Mouse (Mus musculus): Measurements from ENCODE around the gene Irgc1.

Gene Irgc1

GRCm38 (mm10) chr7:24437981-24438380 lies 14.1 kb downstream of the Irgc1 start:
- WGBS: 25% methylated on average over 10 of the region's 10 CpGs

DNA sequence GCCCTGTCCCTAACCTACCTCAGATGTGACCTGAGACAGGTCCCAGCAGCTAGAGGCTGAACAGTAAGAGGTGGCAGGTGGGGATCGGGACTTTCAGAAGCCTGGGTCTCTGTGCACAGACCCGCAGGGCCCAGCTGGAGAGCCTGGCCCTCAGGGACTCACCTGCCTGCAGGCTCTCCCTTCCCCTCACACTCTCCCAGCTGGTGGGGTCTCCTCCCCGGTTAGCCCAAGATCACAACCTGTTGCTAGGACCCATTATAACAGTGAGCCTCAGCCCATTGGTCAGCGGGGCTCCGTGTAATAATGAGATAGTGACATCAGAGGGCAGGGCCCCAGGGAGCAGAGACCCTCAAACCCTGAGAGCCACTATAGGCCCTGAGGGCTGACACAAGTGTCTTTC lies 16.8 kb downstream of the Irgc1 start:
- WGBS: 89% methylated on average over 5 of the region's 5 CpGs

- WGBS: 52% methylated on average over 11 of the region's 11 CpGs
These were observed 20.4 kb downstream of the Irgc1 start for GRCm38 (mm10) chr7:24431713-24432112.

DNA sequence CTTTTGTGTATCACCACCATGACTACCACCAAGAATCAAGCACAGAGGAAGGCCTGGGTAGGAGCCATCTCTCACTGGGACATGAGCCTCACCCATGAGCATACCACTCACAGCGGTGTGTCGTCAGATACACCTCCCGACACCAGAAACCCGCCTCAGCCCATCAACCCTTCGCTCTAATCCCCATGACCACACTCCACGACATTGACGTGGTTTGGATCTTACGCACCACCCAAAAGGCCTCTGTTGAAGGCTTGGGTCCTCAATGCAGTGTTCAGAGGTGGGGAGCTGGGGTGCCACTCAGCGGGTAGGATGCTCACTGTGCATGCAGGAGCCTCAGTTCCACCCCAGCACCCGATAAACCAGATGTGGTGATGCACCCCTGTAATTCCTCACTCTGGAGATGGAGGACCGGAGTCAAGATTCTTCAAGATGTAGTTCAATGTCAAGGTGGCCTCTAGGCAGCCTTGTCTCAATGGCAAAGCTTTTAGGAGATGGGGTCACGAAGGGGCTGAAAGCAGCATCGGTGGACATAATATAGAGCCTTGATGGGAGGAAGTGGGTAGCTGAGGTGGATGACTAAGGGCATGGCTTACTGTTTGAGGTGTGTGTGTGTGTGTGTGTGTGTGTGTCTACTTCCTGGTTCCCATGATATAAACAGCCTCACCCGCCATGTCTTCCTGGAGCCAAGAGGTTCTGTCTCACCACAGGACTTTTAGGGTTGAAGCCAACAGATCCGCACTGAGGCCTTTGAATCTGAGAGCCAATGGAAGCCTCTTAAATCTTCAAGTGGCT lies 21.3 kb downstream of the Irgc1 start:
- 95% methylated on average over 15 of the region's 15 CpGs for WGBS

DNA sequence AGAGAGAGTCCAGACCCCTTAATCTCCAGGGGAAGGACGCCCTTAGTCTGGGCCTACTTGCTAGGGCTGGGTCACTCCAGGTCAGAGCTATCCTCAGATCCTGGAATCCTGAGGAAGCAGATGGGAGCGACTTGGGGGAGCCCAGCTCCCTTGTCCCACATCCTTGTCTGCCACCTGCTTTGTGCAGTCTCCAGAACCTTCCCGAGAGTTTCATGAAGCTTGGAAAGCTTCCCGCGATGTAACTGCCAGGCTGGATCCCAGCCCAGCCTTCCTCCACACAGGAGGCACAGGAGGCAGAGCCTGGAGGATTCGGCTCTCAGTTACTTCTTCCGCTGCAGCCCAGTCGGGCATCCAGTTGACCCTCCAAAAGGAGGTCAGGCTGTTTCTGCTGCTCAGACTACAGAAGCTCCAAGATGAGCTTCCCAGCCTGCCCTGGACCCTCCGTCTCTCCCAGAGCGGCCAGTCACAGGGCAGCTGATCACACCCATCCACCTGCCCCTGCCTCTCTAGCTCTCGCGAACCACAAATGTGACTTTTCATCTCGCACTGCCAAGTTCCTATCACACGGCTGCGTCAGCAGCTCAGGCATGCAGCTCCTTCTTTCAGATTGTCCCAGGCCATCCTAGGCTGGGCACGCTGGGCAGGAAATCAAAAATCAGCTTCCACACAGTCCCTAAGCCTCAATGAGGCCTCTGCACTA lies 22.5 kb downstream of the Irgc1 start:
- WGBS: 20% methylated on average over 16 of the region's 16 CpGs

DNA sequence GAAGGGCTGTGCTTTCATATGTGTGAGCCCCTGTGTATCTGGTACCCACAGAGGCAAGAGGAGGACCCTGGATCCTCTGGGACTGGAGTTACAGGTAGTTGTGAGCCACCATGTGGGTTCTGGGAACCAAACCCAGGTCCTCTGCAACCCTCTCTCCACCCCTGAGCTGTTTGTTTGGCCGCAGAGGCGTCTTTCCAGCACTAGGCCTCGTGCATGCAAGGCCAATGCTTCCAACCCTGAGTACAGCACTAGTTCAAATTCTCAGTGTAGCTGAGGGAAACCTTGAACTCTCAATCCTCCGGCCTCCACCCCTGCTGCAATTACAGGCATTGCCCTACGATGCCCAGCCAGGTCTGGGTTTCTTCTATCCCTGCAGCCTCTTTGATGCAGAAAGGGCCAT lies 23.4 kb downstream of the Irgc1 start:
- 93% methylated on average over 5 of the region's 5 CpGs for WGBS

DNA sequence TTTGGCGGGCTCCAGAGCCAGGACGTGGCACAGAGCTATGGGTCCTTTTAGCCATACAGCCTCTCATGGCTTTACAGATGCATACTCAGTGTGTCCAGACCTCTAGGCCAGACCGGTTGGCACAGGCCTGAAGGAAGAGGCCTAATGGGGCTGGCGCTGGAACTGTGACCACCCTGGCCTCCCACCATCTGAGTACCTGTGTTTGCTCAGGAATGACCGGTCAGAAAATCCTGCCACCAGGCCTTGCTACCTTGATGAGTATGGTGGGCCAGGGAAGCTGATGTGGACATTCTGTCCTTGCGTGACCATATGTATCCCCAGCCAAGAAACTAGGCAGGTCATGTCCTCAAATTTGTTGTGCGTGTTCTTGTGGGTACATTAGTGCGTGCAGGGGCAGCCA lies 24.9 kb downstream of the Irgc1 start:
- WGBS: 98% methylated on average over 8 of the region's 8 CpGs

DNA sequence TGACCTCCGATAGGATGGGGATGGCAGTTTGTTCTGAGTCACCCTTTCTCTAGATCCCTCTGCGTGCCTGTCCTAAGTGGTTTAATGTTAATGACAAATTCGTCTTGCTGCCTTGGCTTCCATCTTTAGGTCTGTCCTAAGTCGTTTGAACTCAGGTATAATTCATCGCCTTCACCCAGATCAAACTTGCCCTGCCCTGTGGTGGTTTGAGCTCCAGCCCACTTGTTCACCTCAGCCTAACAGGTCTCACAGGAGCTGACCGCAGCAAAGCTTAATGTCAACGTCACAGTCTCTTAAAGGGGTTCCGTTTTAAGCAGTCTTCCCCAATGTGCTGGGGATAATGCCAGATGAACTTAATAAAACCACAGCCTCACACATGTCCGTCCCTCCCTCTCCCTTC lies 26.2 kb downstream of the Irgc1 start:
- WGBS: 90% methylated on average over 9 of the region's 9 CpGs

GRCm38 (mm10) chr7:24423956-24424732 lies 28.0 kb downstream of the Irgc1 start:
- WGBS: 67% methylated on average over 12 of the region's 12 CpGs

DNA sequence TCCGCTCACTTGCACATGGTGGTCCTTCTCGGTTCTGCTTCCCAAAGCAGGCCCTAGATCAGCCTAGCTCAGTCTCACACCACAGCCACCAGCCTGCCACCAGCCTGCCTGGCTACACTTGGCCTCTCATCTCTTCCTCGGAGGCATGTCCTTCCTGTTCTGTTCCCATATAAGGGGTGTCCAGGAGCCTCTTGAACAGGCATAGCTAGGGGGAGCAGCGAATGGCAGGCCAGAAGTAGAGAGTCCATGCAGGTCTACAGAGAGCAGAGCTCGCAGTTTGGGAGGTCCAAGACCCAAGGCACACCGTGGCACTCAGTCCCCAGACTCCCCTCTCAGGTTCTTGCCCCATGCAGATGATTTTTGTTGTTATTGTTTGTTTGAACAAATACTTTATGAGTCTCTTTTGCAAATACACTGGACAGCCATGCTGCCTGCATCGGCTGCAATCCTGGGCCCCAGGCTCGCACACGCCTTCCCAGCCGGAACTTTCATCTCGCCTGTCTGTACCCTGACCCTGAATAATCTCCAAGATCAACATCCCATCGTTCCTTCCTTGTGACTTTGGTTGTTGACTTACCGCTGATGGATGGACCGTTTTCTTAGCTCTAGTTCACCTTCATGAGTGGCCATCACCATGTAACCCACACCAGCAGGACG lies 28.9 kb downstream of the Irgc1 start:
- WGBS: 91% methylated on average over 15 of the region's 15 CpGs

- 75% methylated on average over 8 of the region's 8 CpGs for WGBS
These were observed 29.8 kb downstream of the Irgc1 start for GRCm38 (mm10) chr7:24422251-24422650.

DNA sequence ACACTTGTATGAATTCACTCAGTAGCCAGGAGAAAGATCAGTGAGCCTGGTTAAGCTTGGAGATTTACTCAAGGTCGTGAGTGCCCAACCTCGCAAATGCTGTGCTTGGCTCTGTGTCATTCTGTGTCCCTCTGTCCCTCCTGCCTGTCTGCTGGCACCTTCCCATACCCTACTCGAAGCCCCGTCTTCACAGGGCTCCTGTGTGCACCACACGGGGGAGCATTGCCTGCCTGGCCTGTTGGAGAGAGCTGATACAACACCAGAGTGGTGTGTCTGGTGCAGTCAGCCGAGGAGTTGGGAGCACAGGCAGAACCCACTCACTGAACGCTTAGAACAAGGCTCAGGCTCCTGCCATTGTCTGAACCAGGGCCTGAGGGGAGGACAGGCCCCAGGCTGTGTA lies 30.4 kb downstream of the Irgc1 start:
- 52% methylated on average over 7 of the region's 7 CpGs for WGBS

DNA sequence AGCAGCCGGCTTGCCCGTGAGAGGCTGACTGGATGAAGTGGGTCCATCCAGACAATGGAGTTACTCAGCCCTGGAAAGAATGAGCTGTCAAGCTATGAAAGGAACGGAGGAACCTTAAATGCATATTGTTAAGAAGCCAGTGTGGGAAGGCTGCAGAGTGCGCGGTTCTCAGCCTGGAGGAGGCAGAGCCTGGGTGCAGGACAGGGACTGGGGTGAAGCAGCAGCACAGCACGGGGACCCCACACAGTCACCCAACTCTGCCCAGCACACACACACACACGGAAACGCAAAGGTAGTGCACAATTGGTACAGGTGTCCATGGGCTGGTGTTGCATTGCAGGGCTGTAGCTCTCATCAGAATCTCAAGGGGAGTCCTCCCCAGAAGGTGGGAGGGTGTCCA lies 32.5 kb downstream of the Irgc1 start:
- 41% methylated on average over 8 of the region's 8 CpGs for WGBS

DNA sequence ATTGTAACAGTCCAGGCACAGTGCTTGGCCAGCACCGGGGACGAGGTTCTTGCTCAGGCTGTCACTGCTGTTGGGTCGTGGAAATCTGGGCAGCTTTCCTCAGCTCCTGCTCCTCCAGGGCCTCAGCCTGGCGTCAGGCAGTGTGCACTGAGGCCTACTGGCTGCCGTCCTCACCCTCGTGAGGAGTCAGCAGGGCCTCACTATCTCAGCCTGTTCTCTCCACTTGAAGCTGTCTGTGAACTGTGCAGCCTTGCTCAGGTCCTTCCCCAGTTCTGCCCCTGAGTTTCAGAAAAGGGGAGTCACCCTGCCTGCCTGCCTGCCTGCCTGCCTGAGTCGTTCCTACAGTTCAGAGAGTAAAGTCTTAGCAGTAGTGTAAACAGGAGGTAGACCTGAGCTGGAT lies 36.8 kb downstream of the Irgc1 start:
- WGBS: 76% methylated on average over 7 of the region's 7 CpGs

DNA sequence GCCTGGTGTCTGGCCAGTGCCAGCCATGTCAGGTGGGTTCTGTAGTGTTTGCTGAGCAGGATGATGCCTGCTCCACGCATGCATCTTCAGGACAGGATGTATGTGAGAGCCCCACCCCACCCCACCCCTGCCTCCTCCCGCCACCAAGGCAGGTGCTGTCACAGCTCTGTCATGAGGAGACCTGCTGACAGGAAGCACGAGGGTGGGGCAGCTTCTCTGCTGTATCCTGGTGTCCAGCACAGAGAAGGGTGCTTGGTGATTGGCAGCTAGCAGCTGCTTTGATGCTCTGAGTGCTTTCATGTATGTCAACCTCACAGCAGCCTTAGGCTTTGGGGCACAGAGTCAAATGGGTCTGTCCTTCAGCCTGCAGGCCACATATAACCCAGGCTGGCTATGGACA lies 38.5 kb downstream of the Irgc1 start:
- 78% methylated on average over 3 of the region's 3 CpGs for WGBS

GRCm38 (mm10) chr7:24410831-24411230 lies 41.3 kb downstream of the Irgc1 start:
- WGBS: 94% methylated on average over 3 of the region's 3 CpGs

- 93% methylated on average over 6 of the region's 6 CpGs for WGBS
These were observed 42.0 kb downstream of the Irgc1 start for GRCm38 (mm10) chr7:24410123-24410522.

GRCm38 (mm10) chr7:24408186-24408585 lies 43.9 kb downstream of the Irgc1 start:
- 83% methylated on average over 9 of the region's 9 CpGs for WGBS

DNA sequence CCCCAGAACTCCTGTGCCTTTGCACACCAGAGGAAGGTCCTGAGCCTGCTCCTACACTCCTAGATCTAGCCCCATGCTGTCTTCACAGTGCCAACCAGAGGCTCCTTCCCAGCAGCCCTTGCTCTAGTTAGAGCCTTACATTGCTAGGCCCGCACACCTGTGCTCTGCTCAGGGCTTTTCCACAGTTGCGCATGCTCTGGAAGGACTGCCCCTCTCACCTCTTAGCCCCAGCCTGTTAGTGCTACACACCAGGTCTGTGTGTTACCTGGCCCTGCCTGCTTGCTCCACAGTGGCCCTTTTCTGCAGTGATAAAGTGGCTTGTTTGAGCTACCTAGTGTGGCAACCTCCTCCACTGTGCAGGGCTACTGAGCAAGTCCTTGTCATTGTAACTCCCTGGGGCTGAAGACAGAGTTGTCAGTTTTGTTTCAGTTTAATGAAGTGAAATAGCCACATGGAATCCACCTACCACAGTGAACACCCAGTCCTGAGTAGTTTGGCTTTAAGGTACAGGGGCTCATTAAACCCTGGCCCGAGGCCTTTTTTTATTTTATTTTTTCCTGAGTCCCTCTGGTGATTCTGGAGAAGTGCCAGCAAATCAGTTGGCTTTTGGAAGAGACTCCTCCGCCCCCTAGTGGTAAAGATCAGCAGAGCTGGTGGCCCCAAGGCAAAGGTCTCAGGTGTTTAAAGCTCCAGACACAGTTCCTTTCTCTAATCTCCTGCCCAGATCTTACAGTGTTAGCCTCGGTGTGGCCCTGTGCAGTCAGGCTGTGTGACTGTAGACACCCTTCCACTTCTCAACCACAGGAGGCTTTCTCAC lies 45.4 kb downstream of the Irgc1 start:
- WGBS: 41% methylated on average over 5 of the region's 5 CpGs

DNA sequence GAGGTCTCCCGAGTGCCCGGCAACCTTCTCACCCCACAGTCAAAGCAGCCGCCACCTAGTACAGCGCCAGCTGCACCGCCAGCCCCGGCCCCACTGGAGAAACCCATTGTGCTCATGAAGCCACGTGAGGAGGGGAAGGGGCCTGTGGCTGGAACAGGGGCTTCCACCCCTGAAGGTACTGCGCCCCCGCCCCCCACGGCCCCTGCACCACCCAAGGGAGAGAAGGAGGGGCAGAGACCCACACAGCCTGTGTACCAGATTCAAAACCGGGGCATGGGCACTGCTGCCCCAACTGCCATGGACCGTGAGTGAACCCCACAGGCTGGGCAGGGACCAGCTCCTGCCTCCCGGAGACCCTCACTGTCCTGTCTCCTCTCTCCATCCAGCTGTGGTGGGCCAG lies 46.4 kb downstream of the Irgc1 start:
- WGBS: 91% methylated on average over 13 of the region's 13 CpGs

DNA sequence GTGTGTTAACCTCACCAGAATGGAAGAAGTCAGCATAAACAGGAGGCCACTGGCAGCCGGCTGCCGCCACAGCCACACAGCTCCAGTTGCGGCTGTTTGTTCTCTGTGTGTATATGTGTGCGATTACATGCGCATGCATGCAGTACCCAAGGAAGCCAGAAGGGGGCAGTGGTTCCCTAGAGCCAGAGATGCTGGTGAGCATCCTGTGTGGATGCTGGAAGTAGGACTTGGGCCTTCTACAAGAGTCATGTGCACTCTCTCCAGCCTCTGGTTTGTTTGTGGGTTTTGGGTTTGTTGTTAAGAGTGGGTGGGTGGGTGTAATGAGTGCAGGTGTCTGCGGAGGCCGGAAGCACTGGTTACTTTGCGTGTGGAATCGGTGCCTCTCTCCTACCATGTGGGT lies 49.2 kb downstream of the Irgc1 start:
- 97% methylated on average over 9 of the region's 9 CpGs for WGBS

Data from cerebral cortex, adult 2 months (tissue).